Mouse (Mus musculus) midbrain, embryonic 11.5 days (tissue): ENCODE measurements around the gene S1pr2. TPM values are rescaled to one million over a fixed set of nuclear protein-coding genes. Genes with fewer than 3 reads are reported as not detected.

Experiments
- ATAC-seq: fragments of 200-750 bp; cut with Nextera tagmentation; 2 replicates; pipeline ENCODE4 v1.8.0; 2017; ENCODE audit warnings: moderate TSS enrichment, moderate library complexity; ENCODE audit not compliant: low FRiP score
- DNase-seq: peaks from one replicate; pipeline ENCODE4 v3.0.0; 2015; ENCODE audit warnings: low spot score; ENCODE audit errors: missing footprints
- H3K27ac ChIP-seq: fragments of 300-500 bp; sonication (generic); 2 replicates; pipeline ENCODE4 v1.5.1; 2014; ENCODE audit warnings: low read depth, low read length
- H3K27me3 ChIP-seq: fragments of 300-500 bp; sonication (generic); 2 replicates; pipeline ENCODE4 v1.6.1; 2014; ENCODE audit warnings: mild to moderate bottlenecking, low read length, moderate library complexity, mixed read lengths; ENCODE audit not compliant: control insufficient read depth, insufficient read depth
- H3K36me3 ChIP-seq: fragments of 300-500 bp; sonication (generic); 2 replicates; pipeline ENCODE4 v1.6.1; 2014; ENCODE audit warnings: mild to moderate bottlenecking, low read length, moderate library complexity, mixed read lengths; ENCODE audit not compliant: control insufficient read depth, insufficient read depth
- H3K4me1 ChIP-seq: fragments of 300-500 bp; sonication (generic); 2 replicates; pipeline ENCODE4 v1.6.1; 2014; ENCODE audit warnings: low read length; ENCODE audit not compliant: control insufficient read depth, insufficient read depth
- H3K4me2 ChIP-seq: fragments of 300-500 bp; sonication (generic); 2 replicates; pipeline ENCODE4 v1.6.1; 2014; ENCODE audit warnings: mild to moderate bottlenecking, moderate library complexity
- H3K4me3 ChIP-seq: fragments of 300-500 bp; sonication (generic); 2 replicates; pipeline ENCODE4 v1.5.1; 2014; ENCODE audit warnings: low read depth, low read length
- H3K9ac ChIP-seq: fragments of 300-500 bp; sonication (generic); 2 replicates; pipeline ENCODE4 v1.6.1; 2014; ENCODE audit warnings: low read length
- H3K9me3 ChIP-seq: fragments of 300-500 bp; sonication (generic); 2 replicates; pipeline ENCODE4 v1.6.1; 2016; ENCODE audit warnings: low read length; ENCODE audit not compliant: control insufficient read depth
- WGBS: fragments of 180-500 bp; shearing (Covaris S2); extraction: QIAGEN DNeasy Blood & Tissue Kit; methylation state at CpG from one replicate; pipeline ENCODE4 v1.1.7; 2014; 5-methylcytosine and 5-hydroxymethylcytosine counted together
- polyA plus RNA-seq: library from polyadenylated mRNA; unstranded; fragments of >200 nt; fragmentation: Nextera tagmentation; extraction: Ambion mirVana; gene quantifications from 2 replicates; pipeline ENCODE4 v1.2.1, GENCODE M21; 2014

S1pr2 gene
- polyA plus RNA-seq, 1 experiment from 2014 or later, result 18.1 TPM

- Histone ChIP-seq H3K36me3 (no peaks in the 10 kb centered on the region), H3K9me3 (no peaks in the 10 kb centered on the region), H3K27me3 (no peaks in the 10 kb centered on the region), H3K4me3 (no peak overlapping the region), H3K27ac (no peak overlapping the region), H3K9ac (no peak overlapping the region), H3K4me1 (no peaks in the 10 kb centered on the region), H3K4me2 (no peak overlapping the region)
- ATAC-seq, result no peak
- DNase-seq, result peak; percentile 10
- WGBS, result 85% methylated on average over 4 of the region's 4 CpGs
These were observed 11.0 kb downstream of the S1pr2 start for GRCm38 (mm10) chr9:20965606-20966005.

GRCm38 (mm10) chr9:20961557-20961956 is 15.0 kb downstream of the S1pr2 start:
- Histone ChIP-seq H3K4me1 (no peaks in the 10 kb centered on the region), H3K27ac (no peak overlapping the region), H3K9ac (no peak overlapping the region), H3K9me3 (no peaks in the 10 kb centered on the region), H3K4me2 (no peak overlapping the region), H3K27me3 (no peaks in the 10 kb centered on the region), H3K36me3 (no peaks in the 10 kb centered on the region), H3K4me3 (no peak overlapping the region)
- 81% methylated on average over 9 of the region's 9 CpGs for WGBS
- DNase-seq (no peak), ATAC-seq (no peak)

DNA sequence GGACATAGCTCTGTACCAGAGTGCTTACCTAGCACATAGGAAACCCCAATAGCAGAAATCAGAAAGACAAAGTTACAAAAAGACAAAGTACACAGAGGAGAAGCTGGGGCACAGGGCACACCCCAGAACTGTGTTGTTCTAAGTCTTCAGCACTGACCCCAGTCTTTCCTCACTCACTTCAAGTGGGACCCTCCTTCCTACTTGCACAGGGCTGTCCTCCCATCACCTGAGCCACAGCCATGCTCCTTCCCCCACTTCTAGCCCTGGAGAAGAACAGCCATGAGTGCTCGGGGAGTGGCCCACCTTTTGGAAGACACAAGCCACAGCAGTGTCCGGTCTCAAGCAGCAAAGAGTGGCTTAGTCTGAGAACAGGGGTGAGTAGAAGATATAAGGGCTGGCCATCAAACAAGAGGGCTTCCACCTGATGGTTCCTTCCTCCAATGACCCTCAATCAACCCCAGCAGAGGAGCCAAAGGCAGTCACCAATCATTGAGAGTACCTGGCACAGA is 17.1 kb downstream of the S1pr2 start, which contains the start of gene Dnmt1:
Dnmt1 (minus strand) TSS at position 459 of the 509 bp plus-strand sequence.
- no peak within 1 kb of the TSS for H3K27ac ChIP-seq
- no peaks in the 10 kb centered on the region for H3K9me3 ChIP-seq
- H3K4me3 ChIP-seq, result no peak within 1 kb of the TSS
- no peaks in the 10 kb centered on the region for H3K4me1 ChIP-seq
- H3K36me3 ChIP-seq, result no peaks in the 10 kb centered on the region
- WGBS, result 88% methylated on average over 2 of the region's 2 CpGs
- peak; percentile 54 for DNase-seq
- no peak within 1 kb of the TSS for H3K4me2 ChIP-seq
- no peak for ATAC-seq
- no peaks in the 10 kb centered on the region for H3K27me3 ChIP-seq
- H3K9ac ChIP-seq, result no peak within 1 kb of the TSS

- DNase-seq (no peak), ATAC-seq (no peak)
- Histone ChIP-seq H3K9me3 (no peaks in the 10 kb centered on the region), H3K4me3 (no peak overlapping the region), H3K4me1 (no peaks in the 10 kb centered on the region), H3K9ac (no peak overlapping the region), H3K4me2 (no peak overlapping the region), H3K27me3 (no peaks in the 10 kb centered on the region), H3K27ac (no peak overlapping the region), H3K36me3 (no peaks in the 10 kb centered on the region)
- 78% methylated on average over 3 of the region's 3 CpGs for WGBS
These were observed 19.6 kb downstream of the S1pr2 start for GRCm38 (mm10) chr9:20956989-20957388.

DNA sequence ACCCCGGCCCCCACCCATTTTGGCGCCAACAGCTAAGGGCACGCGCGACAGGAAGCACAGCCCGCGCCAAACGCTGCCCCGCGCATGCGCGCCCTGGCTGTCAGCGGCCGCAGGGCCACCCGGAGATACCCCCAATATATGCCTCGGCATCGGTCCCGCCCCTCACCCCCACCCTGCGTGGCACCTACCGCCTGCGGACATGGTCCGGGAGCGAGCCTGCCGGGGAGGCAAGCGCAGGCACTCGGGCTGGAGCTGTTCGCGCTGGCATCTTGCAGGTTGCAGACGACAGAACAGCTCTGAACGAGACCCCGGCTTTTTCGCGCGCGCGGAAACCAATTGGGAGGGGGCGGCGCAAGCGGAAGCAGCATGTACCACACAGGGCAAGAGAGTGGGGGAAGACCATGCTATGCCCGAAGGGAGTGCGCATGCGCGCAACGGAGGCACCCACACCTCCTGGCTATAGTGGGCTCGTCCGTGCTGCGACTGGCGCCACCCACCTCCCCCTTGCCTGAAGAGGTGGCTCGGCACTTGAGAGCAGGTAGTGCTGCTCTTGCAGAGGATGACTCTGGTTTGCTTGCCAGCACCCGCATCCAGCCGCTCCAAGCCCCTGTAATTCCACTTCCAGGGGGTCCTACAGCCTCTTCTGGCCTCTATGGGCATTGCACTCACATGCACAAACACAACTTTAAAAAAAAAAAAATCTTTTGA is 23.9 kb downstream of the S1pr2 start:
- peak overlapping the region; percentile 74 for H3K27ac ChIP-seq
- WGBS, result 0% methylated on average over 51 of the region's 51 CpGs
- DNase-seq, result peak; percentile 99
- peak overlapping the region; percentile 69 for H3K9ac ChIP-seq
- peaks cover 11% of the 10 kb centered on the region for H3K4me1 ChIP-seq
- no peaks in the 10 kb centered on the region for H3K27me3 ChIP-seq
- no peaks in the 10 kb centered on the region for H3K36me3 ChIP-seq
- peak overlapping the region; percentile 67 for H3K4me2 ChIP-seq
- peak; percentile 96 for ATAC-seq
- H3K9me3 ChIP-seq, result no peaks in the 10 kb centered on the region
- peak overlapping the region; percentile 77 for H3K4me3 ChIP-seq

DNA sequence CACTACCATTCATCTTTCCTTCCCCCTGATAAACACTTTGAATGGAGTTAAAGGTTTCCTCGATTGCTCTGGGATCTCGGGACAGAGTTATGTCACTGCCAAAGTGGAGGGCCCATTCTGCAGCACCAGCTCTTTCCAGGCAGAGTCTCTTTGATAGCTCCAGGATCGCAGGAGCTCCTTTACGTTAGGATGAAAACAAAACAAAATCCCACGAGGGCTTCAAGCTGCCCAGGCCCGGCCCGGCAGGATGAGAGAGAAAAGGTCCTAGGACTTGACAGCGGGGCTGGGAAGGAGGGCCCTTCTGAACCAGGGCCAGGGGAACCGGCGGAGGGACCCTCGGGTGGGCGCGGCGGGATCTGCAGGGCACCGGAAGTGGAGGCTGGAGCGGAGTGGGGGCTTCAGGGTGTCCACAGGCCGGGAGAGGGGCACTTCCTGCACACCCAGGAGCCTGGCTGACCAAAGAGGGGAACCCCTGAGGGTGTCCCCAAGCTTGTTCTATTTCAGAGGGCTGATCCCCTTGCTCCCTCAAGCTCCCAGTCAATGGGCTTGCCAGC is 24.5 kb downstream of the S1pr2 start:
- no peaks in the 10 kb centered on the region for H3K36me3 ChIP-seq
- H3K4me1 ChIP-seq, result peaks cover 11% of the 10 kb centered on the region
- H3K27me3 ChIP-seq, result no peaks in the 10 kb centered on the region
- H3K9ac ChIP-seq, result peak overlapping the region; percentile 69
- WGBS, result under 1% methylated on average over 15 of the region's 17 CpGs
- no peaks in the 10 kb centered on the region for H3K9me3 ChIP-seq
- peak overlapping the region; percentile 77 for H3K4me3 ChIP-seq
- peak overlapping the region; percentile 67 for H3K4me2 ChIP-seq
- ATAC-seq (peak; percentile 82), DNase-seq (no peak)
- peak overlapping the region; percentile 74 for H3K27ac ChIP-seq

- Histone ChIP-seq H3K4me1 (peaks cover 11% of the 10 kb centered on the region), H3K27ac (no peak overlapping the region), H3K27me3 (no peaks in the 10 kb centered on the region), H3K36me3 (no peaks in the 10 kb centered on the region), H3K4me2 (peak overlapping the region; percentile 67), H3K9ac (peak overlapping the region; percentile 69), H3K4me3 (peak overlapping the region; percentile 77), H3K9me3 (no peaks in the 10 kb centered on the region)
- WGBS, result 28% methylated on average over 14 of the region's 14 CpGs
- ATAC-seq, result no peak
- peak; percentile 87 for DNase-seq
These were observed 25.1 kb downstream of the S1pr2 start for GRCm38 (mm10) chr9:20951441-20951840.

- Histone ChIP-seq H3K36me3 (no peaks in the 10 kb centered on the region), H3K4me1 (peaks cover 11% of the 10 kb centered on the region), H3K4me3 (no peak overlapping the region), H3K27ac (no peak overlapping the region), H3K9me3 (no peaks in the 10 kb centered on the region), H3K27me3 (no peaks in the 10 kb centered on the region), H3K9ac (peak overlapping the region; percentile 33; the same call in 1 of the 2 replicates), H3K4me2 (no peak overlapping the region)
- DNase-seq, result no peak
- ATAC-seq, result no peak
These were observed 26.2 kb downstream of the S1pr2 start for GRCm38 (mm10) chr9:20950419-20950818.
